Mouse (Mus musculus): ENCODE measurements around the gene Dgki. TPM values are rescaled to one million over a fixed set of nuclear protein-coding genes. Genes with fewer than 3 reads are reported as not detected.

The Dgki gene
- total RNA-seq, 2 experiments from 2014 or later = 0.20 to 0.29 TPM

- no peak for DNase-seq (ENCODE audit: low spot score)
Observed at GRCm38 (mm10) chr6:36980475-36980874, 319.5 kb downstream of the Dgki start.

GRCm38 (mm10) chr6:36978176-36978575, 321.8 kb downstream of the Dgki start:
- intact Hi-C loops (cut with DNase I) = loop anchor here (5.0 kb wide), 1 partner anchor 59 kb away; no protein-coding TSS in a partner anchor
- no peak for DNase-seq (ENCODE audit: low spot score)

More at GRCm38 (mm10) chr6:36980475-36980874, 319.5 kb downstream of the Dgki start:
- intact Hi-C loops (cut with DNase I) = no loop called here

- intact Hi-C loops (cut with DNase I) = no loop called here
- DNase-seq (ENCODE audit: low spot score) = no peak
Observed at GRCm38 (mm10) chr6:36973096-36973495, 326.9 kb downstream of the Dgki start.

DNA sequence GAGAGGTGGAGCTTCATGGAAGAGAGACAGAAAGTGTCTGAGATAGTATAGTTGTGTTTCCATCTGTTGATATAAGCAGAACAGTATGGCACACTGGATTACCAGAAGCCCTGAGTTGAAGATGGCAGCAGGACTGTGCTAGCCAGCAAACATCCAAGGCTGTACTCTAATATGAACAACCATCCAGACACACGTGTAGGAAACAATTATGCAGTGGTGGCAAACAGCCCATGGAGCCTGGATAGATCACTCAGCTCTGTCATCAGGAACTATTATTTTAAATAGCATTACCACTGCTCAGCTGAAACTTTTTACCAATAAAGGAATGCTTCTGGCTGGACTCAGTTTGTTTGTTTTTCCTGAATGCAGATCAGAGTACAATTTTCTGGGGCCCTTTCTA, 327.5 kb downstream of the Dgki start:
- intact Hi-C loops (cut with DNase I) = no loop called here
- DNase-seq (ENCODE audit: low spot score) = no peak

DNA sequence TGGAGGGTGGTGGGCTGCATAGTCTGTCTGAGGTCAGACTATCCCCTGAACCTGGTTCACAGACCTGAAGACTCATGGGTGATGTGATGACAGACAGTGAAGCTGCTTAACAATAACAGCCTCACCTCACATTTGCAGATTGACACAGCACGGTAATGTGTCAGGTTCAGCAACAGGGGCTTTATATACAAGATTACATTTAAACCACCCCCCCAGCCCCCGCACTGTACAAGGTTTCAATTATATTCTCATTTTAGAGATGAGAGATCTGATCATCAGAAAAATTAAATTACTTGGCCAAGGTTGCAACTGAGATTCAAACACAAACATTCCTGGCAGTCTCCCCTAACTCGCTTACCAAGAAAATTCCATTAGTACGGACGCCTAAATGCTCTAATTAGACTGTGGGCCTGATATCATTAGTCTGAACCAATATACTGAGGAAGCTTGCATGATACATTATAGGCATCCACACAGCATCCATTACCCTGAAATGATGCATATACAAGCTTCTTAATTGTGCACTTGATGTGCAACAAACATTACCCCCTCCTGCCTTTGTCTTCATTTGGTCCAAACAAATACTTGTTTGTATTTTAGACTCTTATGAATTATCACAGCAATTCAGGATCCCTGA, 330.6 kb downstream of the Dgki start:
- intact Hi-C loops (cut with DNase I) = no loop called here

DNA sequence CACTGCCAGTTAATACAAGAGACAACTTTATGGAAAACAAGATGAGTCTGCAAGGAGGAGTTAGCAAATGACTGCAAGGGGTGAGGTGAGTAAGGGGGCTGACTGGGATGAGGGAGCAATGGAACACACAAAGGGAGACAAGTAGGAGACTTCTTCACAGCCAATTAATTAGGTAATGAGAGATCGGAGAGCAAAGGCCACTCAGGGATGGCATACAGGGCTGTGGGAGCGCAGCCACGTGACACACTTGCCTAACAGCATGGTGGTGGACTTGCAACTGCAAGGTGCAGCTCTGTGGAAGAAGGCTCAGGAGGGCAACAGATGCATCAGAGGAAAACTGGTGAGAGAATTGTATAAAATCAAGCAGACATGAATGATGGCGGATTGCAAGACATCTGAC, 339.3 kb downstream of the Dgki start:
- intact Hi-C loops (cut with DNase I) = no loop called here
- DNase-seq (ENCODE audit: low spot score) = no peak

More for the DNA sequence above, 330.6 kb downstream of the Dgki start:
- DNase-seq (ENCODE audit: low spot score) = no peak

DNA sequence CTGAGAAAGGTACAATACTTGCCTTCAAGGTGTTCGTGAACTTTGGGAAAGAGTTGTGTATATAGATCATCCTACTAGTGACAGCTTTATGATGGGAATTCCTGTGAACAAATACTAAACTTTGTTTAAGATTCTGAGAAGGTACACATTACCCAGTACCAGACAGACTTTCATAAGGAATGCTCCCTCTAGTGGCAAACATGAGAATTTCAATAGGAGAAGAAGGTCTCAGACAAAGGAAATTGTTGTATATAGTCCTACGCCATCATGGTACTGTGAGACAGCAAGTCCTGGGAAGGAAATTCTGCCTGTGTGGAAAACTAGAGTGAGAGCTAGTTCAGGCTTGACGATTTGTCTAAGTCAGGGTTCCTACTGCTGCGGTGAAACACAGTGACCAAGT, 344.7 kb downstream of the Dgki start:
- no peak for DNase-seq (ENCODE audit: low spot score)
- intact Hi-C loops (cut with DNase I) = no loop called here

DNA sequence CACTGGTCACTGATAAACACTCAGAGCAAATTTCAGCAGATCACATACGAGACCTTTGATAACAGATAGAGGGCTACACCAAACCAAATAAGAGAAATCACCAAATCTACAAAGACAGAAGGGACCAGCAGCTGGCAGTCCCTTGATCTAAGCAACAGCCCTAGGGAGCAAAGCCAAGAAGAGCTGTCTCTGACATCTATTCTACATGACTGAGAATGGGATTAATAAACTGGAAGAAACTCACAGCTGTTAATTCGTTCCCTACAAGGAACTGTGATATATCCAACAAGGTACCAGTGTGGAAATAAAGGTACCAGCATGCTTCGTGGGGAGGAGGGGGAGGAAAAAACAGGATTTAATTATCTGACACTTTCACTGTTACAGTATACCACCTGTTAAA, 349.3 kb downstream of the Dgki start:
- DNase-seq (ENCODE audit: low spot score) = no peak
- intact Hi-C loops (cut with DNase I) = no loop called here

DNA sequence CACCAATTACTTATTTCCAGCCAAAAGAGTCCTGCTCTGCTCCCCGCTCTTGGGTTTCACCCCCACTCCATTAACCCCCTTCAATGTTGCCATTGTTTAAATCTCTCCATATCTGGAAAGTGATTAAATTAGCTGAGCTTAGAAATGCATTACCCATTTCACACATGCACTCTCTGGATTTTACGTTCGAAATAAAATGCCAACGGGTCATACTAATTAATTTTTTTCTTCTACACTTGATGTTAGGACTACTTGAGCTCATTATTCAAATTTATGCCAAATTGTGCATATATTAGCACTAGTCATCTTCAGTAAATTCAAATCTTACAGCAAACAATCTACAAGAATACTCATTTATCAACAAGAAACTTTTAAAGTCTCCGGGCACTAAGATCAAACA, 352.1 kb downstream of the Dgki start:
- no peak for DNase-seq (ENCODE audit: low spot score)
- intact Hi-C loops (cut with DNase I) = no loop called here

- no peak for DNase-seq (ENCODE audit: low spot score)
- intact Hi-C loops (cut with DNase I) = no loop called here
Observed at GRCm38 (mm10) chr6:36937527-36937926, 362.5 kb downstream of the Dgki start.

DNA sequence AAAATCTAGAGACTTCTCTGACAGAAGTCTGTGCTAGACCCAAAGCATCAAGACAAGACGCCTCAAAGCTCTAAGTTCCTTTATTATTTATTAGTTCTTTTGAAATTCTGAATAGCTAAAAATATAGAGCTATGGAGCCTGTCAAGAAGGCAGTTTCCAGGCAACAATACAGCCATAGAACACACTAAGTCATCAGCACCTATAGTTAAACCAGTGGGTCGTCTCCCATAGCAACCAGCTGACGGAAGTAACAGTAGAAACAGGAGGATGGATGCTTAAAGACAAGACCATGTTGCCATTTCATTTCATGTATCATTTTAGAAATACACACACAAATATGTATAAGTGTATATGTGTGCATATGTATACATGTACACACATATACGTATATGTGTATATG, 363.2 kb downstream of the Dgki start:
- intact Hi-C loops (cut with DNase I) = no loop called here

DNA sequence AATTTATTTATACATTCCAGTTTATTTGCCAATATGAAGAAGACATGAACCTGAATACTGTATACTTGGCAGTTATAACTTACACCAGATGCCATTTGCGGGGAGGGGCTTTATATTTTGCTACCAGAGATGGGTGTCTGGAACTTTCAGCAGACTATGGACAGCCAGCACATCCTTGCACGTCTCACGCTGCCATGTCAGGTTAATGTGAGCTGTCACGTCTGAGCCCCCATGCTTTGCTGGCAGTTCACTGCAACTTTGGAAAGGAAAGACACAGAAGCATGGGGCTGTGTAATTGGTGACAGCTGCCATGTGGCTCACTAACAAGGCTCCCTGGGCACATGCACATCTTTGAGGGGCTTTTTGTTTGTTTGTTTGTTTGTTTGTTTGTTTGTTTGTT, 368.5 kb downstream of the Dgki start:
- no peak for DNase-seq (ENCODE audit: low spot score)
- intact Hi-C loops (cut with DNase I) = no loop called here

More for the DNA sequence above, 363.2 kb downstream of the Dgki start:
- DNase-seq (ENCODE audit: low spot score) = no peak

DNA sequence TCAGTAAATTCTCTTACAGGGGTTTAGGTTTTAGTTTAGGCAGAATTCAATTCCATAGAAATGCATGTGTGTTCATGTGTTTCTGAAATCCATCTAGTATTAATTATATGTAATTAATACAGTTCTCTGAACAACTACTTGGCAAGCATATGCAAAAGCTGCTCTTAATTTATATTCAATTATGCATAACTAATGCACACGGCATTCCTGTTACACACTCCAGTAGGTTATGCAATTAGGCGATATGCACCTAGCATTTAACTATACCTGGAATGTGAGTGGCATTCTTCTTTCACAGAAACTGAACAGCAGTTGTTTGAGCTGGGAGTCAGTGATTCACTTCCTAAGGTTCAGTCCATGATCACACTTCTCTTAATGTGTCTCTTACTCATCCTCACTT, 370.2 kb downstream of the Dgki start:
- intact Hi-C loops (cut with DNase I) = no loop called here
- no peak for DNase-seq (ENCODE audit: low spot score)

GRCm38 (mm10) chr6:36926455-36926854, 373.5 kb downstream of the Dgki start:
- intact Hi-C loops (cut with DNase I) = no loop called here
- no peak for DNase-seq (ENCODE audit: low spot score)

DNA sequence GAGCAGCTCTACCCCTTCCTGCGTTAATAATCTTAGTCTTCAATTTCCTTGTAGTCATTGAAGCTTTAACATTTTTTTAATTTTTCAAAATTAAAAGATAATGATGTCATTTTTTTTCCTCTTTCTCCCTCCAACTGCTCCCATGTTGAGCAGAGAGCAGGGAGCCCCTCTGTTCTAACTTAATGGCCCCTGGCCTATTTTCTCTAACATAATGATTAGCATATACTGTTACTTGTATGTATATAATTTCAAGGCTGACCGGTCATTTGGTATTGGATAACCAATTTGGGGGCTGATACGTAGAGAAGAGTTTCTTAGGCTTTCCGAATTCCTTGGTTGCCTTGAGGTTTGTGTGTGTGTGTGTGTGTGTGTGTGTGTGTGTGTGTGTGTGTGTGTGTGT, 378.0 kb downstream of the Dgki start:
- intact Hi-C loops (cut with DNase I) = no loop called here
- no peak for DNase-seq (ENCODE audit: low spot score)

DNA sequence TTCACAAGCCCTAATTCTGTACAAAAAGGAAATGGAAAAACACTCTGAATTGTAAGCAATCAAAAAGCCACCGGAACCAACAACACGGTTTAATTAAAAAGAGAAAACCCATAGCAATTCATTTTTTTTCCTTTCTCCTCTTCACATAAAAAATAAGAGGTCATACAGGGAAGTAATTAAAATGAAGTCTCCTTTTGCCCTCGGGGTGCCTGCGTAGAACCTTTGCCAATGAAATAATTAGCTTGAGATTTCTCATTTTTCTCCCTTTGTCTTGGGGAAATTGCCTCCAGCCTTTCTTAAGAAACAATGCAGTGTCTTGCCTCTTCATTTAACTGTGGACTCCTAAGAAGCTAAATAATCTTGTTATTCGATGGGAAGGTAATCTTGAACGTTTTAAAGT, 388.4 kb downstream of the Dgki start:
- intact Hi-C loops (cut with DNase I) = no loop called here

GRCm38 (mm10) chr6:36907191-36907590, 392.8 kb downstream of the Dgki start:
- DNase-seq (ENCODE audit: low spot score) = no peak
- intact Hi-C loops (cut with DNase I) = loop anchor here (10.0 kb wide), 2 partner anchors 382 to 522 kb away; partner anchors contain the start of gene Chrm2

More for the DNA sequence above, 388.4 kb downstream of the Dgki start:
- DNase-seq (ENCODE audit: low spot score) = no peak

DNA sequence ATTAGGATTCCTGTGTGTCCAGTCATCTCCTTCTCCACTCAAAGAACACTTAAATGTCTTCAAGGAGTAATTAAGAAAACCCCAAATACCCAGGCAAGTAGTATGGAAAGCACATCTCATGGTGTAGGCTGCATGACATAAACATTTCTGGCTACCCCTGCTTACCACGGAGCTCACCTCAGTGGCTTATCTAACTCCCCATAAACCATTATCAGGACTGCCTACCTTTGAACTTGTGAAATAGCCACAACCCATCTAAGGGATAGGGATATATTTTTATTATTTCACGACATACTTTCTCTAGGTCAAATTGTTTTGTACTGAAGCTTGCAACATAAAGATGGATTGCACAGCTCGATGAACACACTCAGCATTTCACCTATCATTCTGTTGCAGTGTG, 394.0 kb downstream of the Dgki start:
- DNase-seq (ENCODE audit: low spot score) = no peak
- intact Hi-C loops (cut with DNase I) = loop anchor here (10.0 kb wide), 2 partner anchors 381 to 521 kb away; partner anchors contain the start of gene Chrm2

- DNase-seq (ENCODE audit: low spot score) = no peak
- intact Hi-C loops (cut with DNase I) = loop anchor here (5.0 to 10.0 kb wide), 4 partner anchors 88 to 520 kb away; partner anchors contain the start of gene Chrm2
Observed at GRCm38 (mm10) chr6:36904911-36905310, 395.1 kb downstream of the Dgki start.

- intact Hi-C loops (cut with DNase I) = loop anchor here (2.0 to 10.0 kb wide), 5 partner anchors 87 to 519 kb away; partner anchors contain the start of gene Chrm2
Observed at GRCm38 (mm10) chr6:36903821-36904220, 396.2 kb downstream of the Dgki start.

GRCm38 (mm10) chr6:36903159-36903794, 396.7 kb downstream of the Dgki start:
- no peak for DNase-seq (ENCODE audit: low spot score)
- intact Hi-C loops (cut with DNase I) = loop anchor here (2.0 to 10.0 kb wide), 5 partner anchors 86 to 518 kb away; partner anchors contain the start of gene Chrm2

More at GRCm38 (mm10) chr6:36903821-36904220, 396.2 kb downstream of the Dgki start:
- no peak for DNase-seq (ENCODE audit: low spot score)
